Mouse (Mus musculus): Measurements from ENCODE around the gene Gale. TPM values are rescaled to one million over a fixed set of nuclear protein-coding genes. Genes with fewer than 3 reads are reported as not detected.

Gene Gale
- total RNA-seq, 4 experiments from 2014 or later: 0.40 to 1.3 (median 0.72) TPM; not detected in 1

DNA sequence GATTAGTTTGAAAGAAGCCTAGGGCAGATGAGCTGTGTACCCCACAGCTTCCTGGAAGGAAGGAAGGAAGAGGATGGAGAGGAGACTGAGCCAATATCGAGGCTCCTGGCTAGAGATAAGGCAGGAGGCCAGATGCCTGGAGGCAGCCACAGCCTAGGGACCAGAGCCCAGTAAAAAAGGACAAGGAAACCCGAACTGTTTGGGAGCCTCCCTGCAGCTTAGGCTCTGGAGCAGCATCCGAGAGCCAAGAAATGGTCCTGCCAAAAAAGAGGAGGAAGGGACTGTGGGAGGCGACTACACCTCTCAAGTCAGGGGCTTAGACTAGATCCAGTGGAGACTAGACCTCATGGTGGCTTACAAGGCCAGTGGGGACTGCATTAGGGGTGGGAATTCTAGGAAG lies 20.1 kb upstream of the Gale start:
- DNase-seq (ENCODE audit: low spot score in 2 of 2): peak in 1 of 2 experiments; percentile 39

DNA sequence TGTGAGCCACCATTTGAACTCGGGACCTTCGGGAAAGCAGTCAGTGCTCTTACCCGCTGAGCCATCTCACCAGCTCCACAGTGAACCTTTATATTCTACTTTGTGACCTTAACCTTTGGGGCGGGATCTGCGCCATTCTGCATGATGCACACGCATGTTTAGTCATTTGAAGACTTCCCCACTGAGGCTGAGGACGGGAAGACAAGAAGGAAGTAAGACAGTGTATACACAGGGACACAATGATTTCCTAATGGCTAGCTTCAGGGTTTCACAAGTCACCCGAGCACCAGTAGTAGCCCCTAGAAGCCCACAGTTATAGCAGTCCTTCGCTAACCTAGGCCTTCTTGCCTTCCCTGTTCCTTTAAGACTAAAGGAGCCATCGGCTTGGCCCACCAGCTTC lies 17.8 kb upstream of the Gale start:
- DNase-seq (ENCODE audit: low spot score in 2 of 2): no peak

DNA sequence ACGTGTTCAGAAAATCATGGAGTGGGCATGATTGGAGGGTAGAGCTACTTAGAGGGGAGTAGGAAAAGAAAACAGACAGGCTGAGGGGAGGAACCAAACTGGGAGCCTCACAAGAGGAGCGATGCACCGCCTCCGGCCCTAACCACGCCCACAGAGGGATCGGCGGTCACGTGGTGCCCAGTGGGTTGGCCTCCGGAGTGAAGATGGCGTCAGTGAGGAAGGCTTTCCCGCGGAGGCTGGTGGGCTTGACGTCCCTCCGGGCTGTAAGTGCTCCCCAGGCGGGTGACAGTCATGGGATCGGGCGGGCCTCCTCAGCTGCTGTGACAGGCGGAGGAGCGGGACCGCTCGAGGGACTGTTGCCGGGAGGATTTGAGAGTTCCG lies 17.3 kb upstream of the Gale start, which contains the start of gene Hmgcl:
Gene Hmgcl (plus strand): TSS at position 171 of the 381 bp plus-strand sequence.
- peak; percentile 88 to 92 for DNase-seq (ENCODE audit: low spot score in 2 of 2)

DNA sequence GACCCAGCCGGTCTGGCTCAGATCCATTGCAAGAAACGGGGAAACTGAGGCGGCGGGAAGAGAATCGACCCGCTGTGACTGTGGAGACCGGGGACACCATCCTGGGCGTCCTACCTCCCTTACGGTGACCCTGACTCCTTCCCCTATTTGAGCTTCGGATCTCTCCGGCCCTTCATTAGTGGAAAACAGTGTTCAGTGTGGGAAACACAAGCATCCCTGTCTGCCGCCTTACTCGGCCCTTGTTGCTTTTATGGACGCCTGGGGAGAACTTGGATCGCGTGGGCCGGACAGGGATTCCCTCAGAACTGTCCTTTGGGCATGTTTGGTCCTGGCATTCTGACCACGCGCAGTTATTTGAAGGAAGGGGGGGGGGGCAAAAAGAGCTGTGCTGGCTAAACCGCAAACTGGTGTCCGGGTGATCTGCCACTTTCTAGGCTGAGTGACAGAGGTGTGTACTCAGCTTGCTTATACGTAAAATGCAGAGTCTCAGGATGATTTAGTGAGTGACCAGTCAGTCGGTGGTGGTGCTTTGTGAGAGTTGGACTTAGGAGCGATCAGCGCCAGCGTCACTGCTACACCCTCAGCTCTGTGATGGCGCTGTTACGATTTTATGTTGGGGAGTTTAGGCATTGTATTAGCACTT lies 16.7 kb upstream of the Gale start:
- DNase-seq (ENCODE audit: low spot score in 2 of 2): no peak

DNA sequence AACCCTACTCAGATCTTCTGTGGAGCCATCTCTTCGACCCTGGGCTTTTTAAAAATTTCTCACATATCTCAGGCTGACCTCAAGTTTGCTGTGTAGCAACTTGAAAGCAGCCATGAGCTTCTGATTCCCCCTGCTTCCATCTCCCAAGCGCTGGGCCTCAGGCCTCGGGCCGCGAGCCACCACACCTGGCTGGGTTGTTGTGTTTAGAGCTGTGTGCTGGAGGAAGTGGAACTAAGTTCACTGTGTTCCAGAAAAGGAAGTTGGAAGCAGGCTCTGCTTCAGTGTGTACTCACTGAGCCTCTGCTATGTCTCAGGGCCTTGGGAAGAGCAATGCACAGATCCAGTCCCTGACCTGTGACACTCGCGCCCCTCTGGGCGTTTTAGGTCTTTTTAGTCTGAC lies 15.4 kb upstream of the Gale start:
- DNase-seq (ENCODE audit: low spot score in 2 of 2): no peak

DNA sequence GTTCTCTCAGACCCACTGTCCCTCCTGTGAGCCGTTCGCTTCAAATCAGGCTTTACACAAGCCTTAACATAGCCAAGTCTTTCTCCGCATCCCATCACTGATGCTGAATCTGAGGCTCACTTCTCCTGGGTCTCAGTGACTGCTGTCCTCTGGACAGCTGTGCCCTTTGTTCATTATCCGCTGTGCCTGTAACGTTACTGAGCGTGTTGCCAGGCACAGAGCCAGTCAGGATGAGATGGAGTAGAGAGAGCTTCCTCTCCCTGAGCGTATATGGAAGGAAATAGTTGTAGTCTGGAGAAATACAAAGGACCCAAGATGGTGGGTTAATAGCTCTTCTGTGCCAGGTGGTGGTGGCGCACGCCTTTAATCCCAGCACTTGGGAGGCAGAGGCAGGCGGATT lies 14.1 kb upstream of the Gale start:
- DNase-seq (ENCODE audit: low spot score in 2 of 2): no peak

DNA sequence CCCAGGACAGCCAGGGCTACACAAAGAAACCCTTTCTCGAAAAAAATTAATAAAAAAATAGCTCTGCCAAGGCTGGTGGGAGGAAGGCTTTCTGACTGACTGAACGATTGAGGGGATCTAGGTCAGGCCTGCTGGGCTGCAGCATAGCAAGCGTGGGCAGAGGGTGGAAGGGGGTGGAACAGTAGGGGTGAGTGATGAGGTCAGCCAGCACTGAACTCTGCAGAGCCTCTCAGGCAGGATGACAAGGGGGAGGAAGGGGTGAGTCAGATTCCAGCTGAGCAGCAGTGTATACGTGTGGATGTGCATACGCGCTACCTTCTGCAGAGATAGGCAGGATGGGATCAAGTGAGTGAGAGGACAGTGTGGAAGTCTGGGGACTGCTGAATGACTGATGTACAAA lies 13.6 kb upstream of the Gale start:
- no peak for DNase-seq (ENCODE audit: low spot score in 2 of 2)

DNA sequence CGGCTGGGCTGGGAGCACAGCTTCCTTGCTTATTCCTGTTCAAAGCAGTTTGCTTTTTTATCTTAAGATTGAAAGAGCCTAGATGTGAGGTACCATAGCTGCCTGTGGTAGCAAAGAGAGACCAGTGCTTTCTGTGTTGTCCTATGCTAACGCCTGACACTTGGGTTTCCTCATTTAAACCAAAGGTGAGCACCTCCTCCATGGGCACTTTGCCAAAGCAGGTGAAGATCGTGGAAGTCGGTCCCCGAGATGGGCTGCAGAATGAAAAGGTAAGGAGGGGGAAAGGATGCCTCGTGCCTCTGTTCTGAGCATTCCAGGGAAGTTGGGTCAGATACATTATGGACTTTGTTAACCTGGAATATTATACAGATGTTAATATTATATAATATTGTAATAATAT lies 13.2 kb upstream of the Gale start:
- DNase-seq (ENCODE audit: low spot score in 2 of 2): no peak

DNA sequence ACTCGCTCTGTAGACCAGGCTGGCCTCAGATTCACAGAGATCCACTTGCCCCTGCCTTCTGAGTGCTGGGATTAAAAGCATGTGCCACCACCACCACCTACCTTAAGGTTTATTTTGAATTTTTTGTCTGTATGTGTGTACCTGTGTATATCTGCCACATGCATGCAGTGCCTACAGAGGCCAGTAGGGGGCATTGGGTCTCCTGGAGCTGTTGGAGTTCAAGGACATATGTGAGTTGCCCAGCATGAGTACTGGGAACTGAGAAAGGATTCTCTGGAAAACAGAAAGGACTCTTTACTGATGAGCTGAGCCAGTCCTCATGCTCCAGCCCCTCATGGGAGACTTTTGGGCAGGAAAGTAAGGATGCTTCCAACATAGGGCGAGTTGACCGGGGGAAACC lies 12.0 kb upstream of the Gale start:
- DNase-seq (ENCODE audit: low spot score in 2 of 2): no peak

DNA sequence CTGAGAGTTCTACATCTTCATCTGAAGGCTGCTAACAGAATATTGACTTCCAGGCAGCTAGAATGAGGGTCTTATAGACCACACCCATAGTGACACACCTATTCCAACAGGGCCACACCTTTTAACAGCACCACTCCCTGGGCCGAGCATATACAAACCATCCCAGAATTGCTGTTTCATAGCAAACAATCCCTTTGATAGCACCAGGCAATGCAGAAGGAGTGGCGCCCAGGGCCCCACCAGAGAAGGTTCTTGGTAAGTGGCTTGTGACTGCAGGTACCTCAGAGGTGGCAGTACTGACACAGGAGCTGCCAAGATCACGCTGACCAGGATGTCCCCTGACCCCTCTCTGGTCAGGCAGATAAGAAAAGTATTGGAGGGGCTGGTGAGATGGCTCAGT lies 10.3 kb upstream of the Gale start:
- DNase-seq (ENCODE audit: low spot score in 2 of 2): no peak

DNA sequence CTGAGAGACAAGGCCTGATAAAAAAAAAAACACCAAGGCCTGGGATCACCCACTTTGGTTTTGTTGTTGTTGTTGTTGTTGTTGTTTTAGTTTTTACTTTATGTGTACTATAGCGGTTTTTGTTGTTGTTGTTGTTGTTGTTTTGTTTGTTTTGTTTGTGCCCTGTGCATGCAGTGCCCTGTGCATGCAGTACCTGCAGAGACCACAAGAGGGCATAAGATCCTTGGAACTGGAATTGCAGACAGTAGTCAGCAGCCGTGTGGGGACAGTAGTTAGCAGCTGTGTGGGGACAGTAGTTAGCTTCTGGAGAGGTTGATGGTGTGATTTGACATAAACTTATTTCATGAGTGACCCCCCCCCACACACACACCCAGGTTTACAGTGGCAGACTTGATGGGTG lies 9.3 kb upstream of the Gale start:
- DNase-seq (ENCODE audit: low spot score in 2 of 2): peak; percentile 50 to 54

DNA sequence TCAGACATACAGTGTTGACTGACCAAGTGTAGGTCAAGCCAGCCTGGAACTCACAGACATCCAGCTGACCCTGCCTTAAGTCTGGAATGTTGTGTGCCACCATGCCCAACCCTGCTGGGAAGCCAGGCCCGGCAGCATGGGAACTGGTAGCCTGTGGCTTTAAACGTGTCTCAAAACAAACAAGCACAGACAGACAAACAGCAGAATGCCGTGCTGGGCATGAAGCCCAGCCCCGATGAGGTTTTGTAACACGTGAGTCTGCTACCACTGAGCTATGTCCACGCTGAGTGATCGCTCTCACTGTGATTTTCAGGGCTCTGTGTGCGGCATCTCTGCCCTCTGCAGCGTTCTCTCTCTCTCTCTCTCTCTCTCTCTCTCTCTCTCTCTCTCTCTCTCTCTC lies 7.6 kb upstream of the Gale start:
- no peak for DNase-seq (ENCODE audit: low spot score in 2 of 2)

DNA sequence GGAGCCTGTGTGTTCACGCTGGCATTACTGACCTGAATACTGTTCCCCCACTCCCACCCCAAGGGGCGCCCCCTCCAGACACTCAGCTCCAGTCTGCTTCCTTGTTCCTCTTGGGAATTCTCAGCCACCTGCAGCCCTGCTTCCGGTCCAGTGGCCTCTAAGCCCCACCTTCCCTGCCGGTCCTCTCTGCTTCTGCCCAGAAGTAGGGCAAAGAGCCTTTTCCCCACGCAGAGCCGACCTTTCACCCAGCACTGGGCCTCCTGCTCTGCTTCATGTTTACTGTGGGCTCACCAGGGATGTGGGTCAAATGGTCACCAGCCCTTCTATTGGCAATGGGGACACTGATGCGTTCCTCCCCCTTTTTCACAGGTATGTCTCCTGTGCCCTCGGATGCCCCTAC lies 5.2 kb upstream of the Gale start:
- DNase-seq (ENCODE audit: low spot score in 2 of 2): no peak

DNA sequence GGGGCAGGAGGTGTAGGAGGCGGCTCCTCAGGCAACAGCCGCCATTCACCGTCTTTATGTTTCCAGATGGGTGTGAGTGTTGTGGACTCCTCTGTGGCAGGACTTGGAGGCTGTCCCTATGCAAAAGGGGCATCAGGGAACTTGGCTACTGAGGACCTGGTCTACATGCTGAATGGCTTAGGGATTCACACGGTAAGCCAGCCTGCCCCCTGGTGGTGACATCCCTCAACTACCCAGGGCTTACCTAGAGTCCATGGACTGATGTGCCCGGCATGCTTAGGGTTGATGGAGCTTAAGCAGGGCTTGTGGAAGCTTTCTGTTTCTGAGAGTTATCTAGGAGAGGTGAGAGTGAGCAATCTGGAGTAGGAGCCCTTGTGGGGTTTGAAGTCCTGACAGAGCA lies 2.8 kb upstream of the Gale start:
- peak; percentile 69 to 70 for DNase-seq (ENCODE audit: low spot score in 2 of 2)

DNA sequence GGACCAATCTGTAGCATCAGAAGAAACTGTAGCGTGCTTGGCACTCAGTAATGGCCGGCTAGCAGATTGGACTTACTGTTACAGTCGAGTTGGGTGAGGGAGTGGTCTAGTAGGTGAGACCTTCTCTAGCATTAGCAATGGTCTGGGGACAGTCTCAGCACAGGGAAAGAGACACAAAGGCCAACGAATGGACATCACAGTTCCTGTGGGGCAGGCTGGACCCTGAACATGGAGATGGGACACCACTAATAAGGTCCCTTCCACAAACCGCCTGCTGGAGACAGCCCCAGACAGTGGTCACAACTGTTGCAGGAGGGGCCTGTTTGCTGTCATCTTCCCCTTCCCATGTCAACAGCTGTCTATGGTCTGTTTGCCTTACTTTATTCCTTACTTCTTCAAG lies 1.8 kb upstream of the Gale start:
- DNase-seq (ENCODE audit: low spot score in 2 of 2): no peak

DNA sequence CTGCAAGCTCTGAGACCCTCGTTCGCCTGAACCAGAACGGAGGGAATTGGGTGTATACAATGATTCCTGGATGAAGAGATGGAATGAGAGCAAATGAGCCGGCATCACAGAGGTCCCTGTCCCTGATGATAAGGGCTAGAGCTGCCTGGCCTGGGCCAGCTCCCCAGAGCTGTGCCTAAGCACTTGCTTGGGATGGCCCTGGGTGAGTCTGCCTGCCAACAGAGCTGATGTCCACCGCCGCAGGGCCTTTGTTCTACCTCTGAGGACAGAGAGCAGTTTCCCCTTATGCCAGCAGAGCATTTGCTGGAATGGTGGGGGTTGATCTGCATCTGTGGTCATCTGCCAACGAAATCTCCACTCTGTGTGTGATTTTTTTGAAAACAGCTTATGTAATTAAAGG lies 1.3 kb upstream of the Gale start:
- no peak for DNase-seq (ENCODE audit: low spot score in 2 of 2)

DNA sequence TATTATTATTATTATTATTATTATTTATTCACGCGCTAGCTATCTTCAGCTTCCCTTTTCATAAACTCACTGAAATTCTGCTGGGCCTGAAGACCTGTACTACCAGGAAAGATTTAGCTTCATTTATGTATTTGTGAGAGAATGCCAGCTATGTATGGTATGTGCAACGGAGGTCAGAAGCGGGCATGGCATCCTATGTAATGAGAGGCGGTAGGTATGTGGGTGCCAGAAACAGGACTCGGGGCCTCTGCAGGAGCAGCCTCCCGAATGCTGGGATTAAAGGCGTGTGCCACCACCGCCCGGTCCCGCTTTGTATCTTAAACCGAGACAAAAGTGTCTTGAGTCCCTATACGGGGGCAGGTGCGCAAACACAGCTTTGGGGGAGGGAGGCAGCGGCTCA lies 581 bp upstream of the Gale start:
- no peak for DNase-seq (ENCODE audit: low spot score in 2 of 2)

DNA sequence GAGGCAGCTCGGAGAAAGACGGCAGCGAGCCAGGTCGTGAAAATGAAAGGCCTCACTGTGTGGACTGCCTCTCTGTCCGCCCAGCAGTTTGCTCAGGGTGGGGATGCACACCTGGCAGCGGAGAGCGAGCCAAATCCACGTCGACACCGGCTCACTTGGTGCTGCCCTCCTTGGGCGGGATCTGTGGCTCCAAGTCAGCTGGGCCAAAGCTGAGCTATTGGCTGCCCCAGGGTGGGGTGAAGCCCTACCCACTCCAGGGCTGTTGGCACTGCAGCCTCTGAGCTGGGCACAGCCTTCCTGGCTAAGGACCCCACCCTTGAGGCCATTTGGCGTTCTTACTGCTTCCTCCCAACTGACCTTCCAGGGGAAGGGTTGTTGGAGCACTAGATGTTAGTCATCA lies 899 bp downstream of the Gale start:
- no peak for DNase-seq (ENCODE audit: low spot score in 2 of 2)

DNA sequence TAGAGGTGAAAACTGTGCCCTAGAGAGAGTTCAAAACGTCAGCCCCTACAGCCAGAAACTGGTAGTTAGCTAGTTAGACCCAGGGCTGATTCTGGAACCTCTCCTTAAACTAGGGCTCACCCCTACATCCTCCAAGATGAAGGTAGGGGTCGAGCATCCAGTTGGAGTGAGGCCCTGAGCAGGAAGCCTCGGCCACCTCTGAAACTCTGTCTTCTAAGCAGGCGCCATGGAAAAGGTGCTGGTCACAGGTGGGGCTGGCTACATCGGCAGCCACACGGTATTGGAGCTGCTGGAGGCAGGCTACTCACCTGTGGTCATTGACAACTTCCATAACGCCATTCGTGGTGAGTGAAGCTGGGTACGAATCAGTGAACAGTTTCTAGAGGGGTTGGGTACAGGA lies 1.6 kb downstream of the Gale start:
- no peak for DNase-seq (ENCODE audit: low spot score in 2 of 2)

DNA sequence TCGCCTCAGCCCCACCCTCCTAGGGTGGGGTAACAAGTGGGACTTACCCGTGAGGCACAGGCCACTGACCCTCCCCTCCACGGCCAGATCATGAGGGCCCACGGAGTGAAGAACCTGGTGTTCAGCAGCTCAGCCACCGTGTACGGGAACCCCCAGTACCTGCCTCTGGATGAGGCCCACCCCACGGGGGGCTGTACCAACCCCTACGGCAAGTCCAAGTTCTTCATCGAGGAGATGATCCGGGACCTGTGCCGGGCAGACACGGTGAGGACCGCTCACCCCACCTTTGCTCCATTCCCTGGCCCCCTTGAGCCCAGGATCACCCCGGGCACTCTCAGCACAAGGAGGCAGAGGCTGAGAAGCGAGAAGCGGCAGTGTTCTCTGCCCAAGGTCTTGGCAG lies 2.8 kb downstream of the Gale start:
- DNase-seq (ENCODE audit: low spot score in 2 of 2): no peak

DNA sequence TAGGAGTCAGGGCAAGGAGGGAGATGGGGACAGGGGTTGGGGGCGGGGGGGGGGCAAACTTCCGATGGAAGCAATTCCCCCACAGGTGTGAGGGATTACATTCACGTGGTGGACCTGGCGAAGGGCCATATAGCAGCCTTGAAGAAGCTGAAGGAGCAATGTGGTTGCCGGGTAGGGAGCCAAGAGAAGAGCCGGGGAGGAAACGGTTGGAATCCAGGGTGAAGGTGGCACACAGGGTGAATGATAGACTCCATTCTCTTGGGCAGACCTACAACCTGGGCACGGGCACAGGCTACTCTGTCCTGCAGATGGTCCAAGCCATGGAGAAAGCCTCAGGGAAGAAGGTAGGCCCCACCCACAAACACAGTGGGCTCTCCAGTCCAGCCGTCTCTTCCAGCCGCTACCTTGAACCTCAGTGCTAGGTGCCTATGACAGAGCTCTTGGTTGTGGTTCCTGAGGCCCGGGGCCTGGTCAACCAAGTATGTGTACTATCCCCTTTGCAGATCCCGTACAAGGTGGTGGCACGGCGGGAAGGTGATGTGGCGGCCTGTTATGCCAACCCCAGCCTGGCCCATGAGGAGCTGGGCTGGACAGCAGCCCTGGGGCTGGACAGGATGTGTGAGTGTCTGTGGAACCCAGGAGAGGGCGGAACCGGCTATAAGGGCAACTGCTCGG lies 3.7 kb downstream of the Gale start:
- no peak for DNase-seq (ENCODE audit: low spot score in 2 of 2)

DNA sequence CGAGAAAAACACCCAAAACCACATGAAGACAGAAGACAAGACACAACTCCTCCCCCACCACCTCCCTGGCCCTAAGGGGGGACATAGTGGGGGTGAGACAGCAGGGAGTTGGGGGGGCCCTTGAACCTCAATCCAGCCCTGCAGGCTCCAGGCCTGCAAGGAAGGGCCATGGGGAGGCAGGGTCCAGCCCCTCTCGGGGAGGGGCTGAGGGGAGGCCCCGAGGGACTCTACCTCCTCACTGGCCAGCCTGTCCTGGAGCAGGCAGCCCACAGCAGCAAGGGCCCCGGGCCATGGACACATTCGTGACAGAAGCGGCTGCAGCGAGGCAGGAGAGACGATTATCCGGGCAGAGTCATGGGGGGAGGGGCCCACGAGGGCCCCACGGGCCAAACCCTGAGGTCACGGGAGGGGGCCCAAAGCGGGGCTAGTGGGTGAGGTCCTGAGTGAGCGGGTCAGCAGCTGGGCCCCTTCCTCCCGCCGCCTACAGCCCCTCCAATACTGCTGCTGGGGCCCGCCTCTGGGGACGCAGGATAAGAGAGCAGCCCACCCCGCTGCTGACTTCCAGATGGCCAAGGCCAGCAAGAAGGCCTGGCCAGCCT lies 4.8 kb downstream of the Gale start:
- DNase-seq (ENCODE audit: low spot score in 2 of 2): no peak

DNA sequence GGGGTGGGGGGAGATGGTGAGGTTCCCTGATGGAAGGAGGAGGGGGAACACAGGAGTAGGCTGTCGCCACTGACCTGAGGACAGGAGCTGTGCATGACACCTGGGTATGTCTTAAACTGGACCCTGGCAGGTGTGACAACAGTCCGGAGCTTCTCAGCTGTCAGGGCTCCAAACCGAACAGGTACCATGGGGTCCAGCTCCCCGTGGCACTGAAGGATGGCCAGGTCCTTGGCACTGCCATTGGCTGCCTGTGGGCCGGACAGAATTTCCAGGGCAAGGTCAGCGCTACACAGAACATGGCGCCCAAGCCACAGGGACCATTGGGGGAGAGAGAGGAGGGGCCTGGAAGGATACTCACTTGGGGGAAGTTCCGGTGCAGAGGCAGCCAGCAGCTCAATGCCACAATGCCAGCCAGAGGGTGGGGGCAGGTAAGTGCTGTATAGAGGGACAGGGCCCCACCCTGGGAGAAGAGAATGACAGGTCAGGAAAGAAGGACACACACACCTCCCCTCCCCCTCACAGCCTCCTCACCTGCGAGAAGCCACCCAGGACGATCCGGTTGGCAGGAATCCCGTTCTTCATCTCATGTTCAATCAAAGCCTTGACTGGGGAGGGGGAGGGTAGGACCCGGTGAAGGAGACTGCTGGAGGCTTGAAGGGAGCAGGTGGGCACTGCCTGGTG lies 5.7 kb downstream of the Gale start:
- DNase-seq (ENCODE audit: low spot score in 2 of 2): no peak

All from gastrocnemius, adult 8-10 months (tissue).